Mouse (Mus musculus) hindbrain, postnatal 0 days (tissue): ENCODE measurements around the gene Hras. TPM values are rescaled to one million over a fixed set of nuclear protein-coding genes. Genes with fewer than 3 reads are reported as not detected.

Source experiments
- ATAC-seq: fragments of 200-750 bp; cut with Nextera tagmentation; 2 replicates; pipeline ENCODE4 v1.8.0; 2017; ENCODE audit warnings: mild to moderate bottlenecking, moderate TSS enrichment, moderate library complexity
- DNase-seq: peaks from one replicate; pipeline ENCODE4 v3.0.0-alpha.2; 2015; ENCODE audit warnings: low spot score
- H3K27ac ChIP-seq: fragments of 300-500 bp; sonication (generic); 2 replicates; pipeline ENCODE4 v1.5.1; 2014; ENCODE audit warnings: mild to moderate bottlenecking
- H3K27me3 ChIP-seq: fragments of 300-500 bp; sonication (generic); 2 replicates; pipeline ENCODE4 v1.6.1; 2014; ENCODE audit warnings: low read length, mixed read lengths; ENCODE audit not compliant: insufficient read depth
- H3K36me3 ChIP-seq: fragments of 300-500 bp; sonication (generic); 2 replicates; pipeline ENCODE4 v1.6.1; 2014; ENCODE audit warnings: low read length, mixed read lengths; ENCODE audit not compliant: insufficient read depth
- H3K4me1 ChIP-seq: fragments of 300-500 bp; sonication (generic); 2 replicates; pipeline ENCODE4 v1.6.1; 2014; ENCODE audit warnings: antibody characterized with exemption, low read length, mixed read lengths; ENCODE audit not compliant: insufficient read depth
- H3K4me2 ChIP-seq: fragments of 300-500 bp; sonication (generic); 2 replicates; pipeline ENCODE4 v1.6.1; 2014; ENCODE audit warnings: low read depth, mild to moderate bottlenecking, low read length, moderate library complexity, mixed read lengths
- H3K4me3 ChIP-seq: fragments of 300-500 bp; sonication (generic); 2 replicates; pipeline ENCODE4 v1.5.1; 2014; ENCODE audit warnings: low read length
- H3K9ac ChIP-seq: fragments of 300-500 bp; sonication (generic); replicated peaks from 2 replicates; pipeline ENCODE4 v1.6.1; 2014; ENCODE audit warnings: mild to moderate bottlenecking, low read length, moderate library complexity, mixed read lengths
- H3K9me3 ChIP-seq: fragments of 300-500 bp; sonication (generic); 2 replicates; pipeline ENCODE4 v1.6.1; 2016; ENCODE audit warnings: low read length, mixed read lengths
- CTCF ChIP-seq: IDR thresholded peaks from 2 replicates; pipeline ENCODE4 v1.5.1; 2016; ENCODE audit warnings: antibody characterized with exemption, control low read depth, low read depth
- WGBS: fragments of 180-500 bp; shearing (Covaris S2); extraction: QIAGEN DNeasy Blood & Tissue Kit; methylation state at CpG from one replicate; pipeline ENCODE4 v1.1.7; 2014; 5-methylcytosine and 5-hydroxymethylcytosine counted together
- polyA plus RNA-seq: library from polyadenylated mRNA; unstranded; fragments of >200 nt; fragmentation: Nextera tagmentation; extraction: Ambion mirVana; gene quantifications from 2 replicates; pipeline ENCODE4 v1.2.1, GENCODE M21; 2015
- total RNA-seq: library from RNA; depleted of rRNA; stranded (reverse); fragments of >200 nt; gene quantifications from 2 replicates; pipeline ENCODE4 v1.2.3, GENCODE M21; 2014

The Hras gene
- total and polyA plus RNA-seq, 2 experiments from 2014 or later, result 120 to 204 TPM

DNA sequence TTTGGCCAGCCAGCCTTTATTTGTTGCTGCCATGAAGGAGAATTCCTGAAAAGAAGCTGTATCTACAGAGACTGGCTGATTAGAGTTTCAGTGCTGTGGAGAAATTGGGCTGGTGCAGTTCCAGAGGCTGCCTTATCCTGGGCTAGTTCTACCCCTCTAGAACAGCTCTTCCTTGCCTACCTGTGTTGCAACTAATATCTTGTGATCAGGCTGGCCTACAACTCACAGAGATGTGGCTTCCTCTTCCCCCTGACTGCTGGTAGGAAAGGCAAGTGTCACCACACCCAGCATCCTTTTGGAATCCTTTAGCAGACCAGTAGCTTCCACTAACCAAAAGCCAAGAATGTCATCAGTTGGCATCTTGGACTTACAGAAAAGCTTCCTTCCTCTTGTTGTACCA lies 23.9 kb downstream of the Hras start:
- no peaks in the 10 kb centered on the region; the same call in 1 of the 2 replicates for H3K36me3 ChIP-seq
- TF ChIP-seq CTCF, result no peak
- H3K4me1 ChIP-seq, result peaks cover 13% of the 10 kb centered on the region
- H3K27ac ChIP-seq, result no peak overlapping the region
- ATAC-seq, result no peak
- H3K4me2 ChIP-seq, result no peak overlapping the region
- no peak for DNase-seq
- H3K9me3 ChIP-seq, result no peaks in the 10 kb centered on the region
- no peak overlapping the region for H3K4me3 ChIP-seq
- H3K27me3 ChIP-seq, result no peaks in the 10 kb centered on the region
- no peak overlapping the region for H3K9ac ChIP-seq

GRCm38 (mm10) chr7:141169300-141169699 lies 24.5 kb downstream of the Hras start:
- WGBS, result 40% methylated on average over 1 of the region's 1 CpGs

GRCm38 (mm10) chr7:141168518-141168953 lies 25.3 kb downstream of the Hras start:
- peaks cover 13% of the 10 kb centered on the region for H3K4me1 ChIP-seq
- peaks cover 4% of the 10 kb centered on the region; the same call in 1 of the 2 replicates for H3K36me3 ChIP-seq
- H3K9me3 ChIP-seq, result no peaks in the 10 kb centered on the region
- peak overlapping the region; percentile 55 for H3K4me2 ChIP-seq
- H3K27ac ChIP-seq, result peak overlapping the region; percentile 7; the same call in 1 of the 2 replicates
- DNase-seq (peak; percentile 21), ATAC-seq (no peak)
- 8% methylated on average over 22 of the region's 22 CpGs for WGBS
- H3K9ac ChIP-seq, result peak overlapping the region; percentile 52
- no peak for TF ChIP-seq CTCF
- no peaks in the 10 kb centered on the region for H3K27me3 ChIP-seq
- H3K4me3 ChIP-seq, result peak overlapping the region; percentile 35

More at GRCm38 (mm10) chr7:141169300-141169699, 24.5 kb downstream of the Hras start:
- Histone ChIP-seq H3K36me3 (no peaks in the 10 kb centered on the region; the same call in 1 of the 2 replicates), H3K4me3 (no peak overlapping the region), H3K9ac (no peak overlapping the region), H3K4me1 (peaks cover 13% of the 10 kb centered on the region), H3K27ac (no peak overlapping the region), H3K9me3 (no peaks in the 10 kb centered on the region), H3K4me2 (no peak overlapping the region), H3K27me3 (no peaks in the 10 kb centered on the region)
- TF ChIP-seq CTCF, result no peak
- DNase-seq, result peak; percentile 37
- no peak for ATAC-seq

DNA sequence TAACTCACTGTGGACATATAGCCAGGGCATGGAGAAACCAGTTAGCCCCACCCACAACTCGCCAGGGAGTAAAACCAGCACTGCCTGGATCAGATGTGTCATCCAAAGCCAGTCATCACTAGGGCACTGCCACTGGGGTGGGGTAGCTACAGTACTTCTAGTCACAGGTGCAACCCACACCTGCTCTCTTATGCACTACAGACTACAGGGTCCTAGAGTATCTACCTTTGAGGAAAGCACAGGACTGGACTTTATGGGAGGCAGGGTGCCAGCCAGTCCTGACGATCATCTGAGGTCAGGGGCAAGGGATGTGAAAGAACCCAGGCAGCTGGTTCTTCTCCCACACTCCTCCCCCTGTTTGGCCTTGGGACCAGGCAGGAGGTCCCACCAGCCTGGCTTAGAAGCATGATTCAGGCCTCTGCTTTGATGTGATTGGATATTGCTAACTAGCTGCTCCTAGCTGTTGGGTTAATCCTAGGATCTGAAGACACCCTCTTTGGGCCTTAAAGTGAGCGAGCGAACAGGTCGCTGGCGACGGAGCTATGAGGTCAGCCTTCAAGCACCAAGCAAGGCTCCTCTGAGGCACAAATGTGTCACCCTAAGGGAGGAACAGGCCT lies 25.8 kb downstream of the Hras start:
- H3K27me3 ChIP-seq, result no peaks in the 10 kb centered on the region
- ATAC-seq, result no peak
- no peaks in the 10 kb centered on the region for H3K9me3 ChIP-seq
- H3K36me3 ChIP-seq, result peaks cover 4% of the 10 kb centered on the region; the same call in 1 of the 2 replicates
- H3K4me2 ChIP-seq, result peak overlapping the region; percentile 55
- DNase-seq, result peak; percentile 34
- H3K4me1 ChIP-seq, result peaks cover 13% of the 10 kb centered on the region
- TF ChIP-seq CTCF, result no peak
- H3K27ac ChIP-seq, result peak overlapping the region; percentile 7; the same call in 1 of the 2 replicates
- WGBS, result 24% methylated on average over 7 of the region's 7 CpGs
- H3K9ac ChIP-seq, result peak overlapping the region; percentile 52
- H3K4me3 ChIP-seq, result peak overlapping the region; percentile 35

- no peak overlapping the region for H3K4me2 ChIP-seq
- H3K9me3 ChIP-seq, result no peaks in the 10 kb centered on the region
- H3K4me1 ChIP-seq, result peaks cover 13% of the 10 kb centered on the region
- no peak overlapping the region for H3K9ac ChIP-seq
- DNase-seq, result no peak
- no peak overlapping the region for H3K27ac ChIP-seq
- no peaks in the 10 kb centered on the region for H3K27me3 ChIP-seq
- H3K4me3 ChIP-seq, result no peak overlapping the region
- TF ChIP-seq CTCF, result no peak
- H3K36me3 ChIP-seq, result peaks cover 25% of the 10 kb centered on the region
- ATAC-seq, result no peak
- WGBS, result 88% methylated on average over 6 of the region's 6 CpGs
Observed at GRCm38 (mm10) chr7:141164850-141165249, 29.0 kb downstream of the Hras start.

GRCm38 (mm10) chr7:141164397-141164796 lies 29.4 kb downstream of the Hras start:
- peaks cover 27% of the 10 kb centered on the region for H3K36me3 ChIP-seq
- no peak overlapping the region for H3K4me3 ChIP-seq
- no peak for TF ChIP-seq CTCF
- no peak overlapping the region for H3K4me2 ChIP-seq
- WGBS, result 90% methylated on average over 7 of the region's 7 CpGs
- H3K27ac ChIP-seq, result no peak overlapping the region
- ATAC-seq (no peak), DNase-seq (no peak)
- peaks cover 13% of the 10 kb centered on the region for H3K4me1 ChIP-seq
- no peak overlapping the region for H3K9ac ChIP-seq
- no peaks in the 10 kb centered on the region for H3K27me3 ChIP-seq
- no peaks in the 10 kb centered on the region for H3K9me3 ChIP-seq

DNA sequence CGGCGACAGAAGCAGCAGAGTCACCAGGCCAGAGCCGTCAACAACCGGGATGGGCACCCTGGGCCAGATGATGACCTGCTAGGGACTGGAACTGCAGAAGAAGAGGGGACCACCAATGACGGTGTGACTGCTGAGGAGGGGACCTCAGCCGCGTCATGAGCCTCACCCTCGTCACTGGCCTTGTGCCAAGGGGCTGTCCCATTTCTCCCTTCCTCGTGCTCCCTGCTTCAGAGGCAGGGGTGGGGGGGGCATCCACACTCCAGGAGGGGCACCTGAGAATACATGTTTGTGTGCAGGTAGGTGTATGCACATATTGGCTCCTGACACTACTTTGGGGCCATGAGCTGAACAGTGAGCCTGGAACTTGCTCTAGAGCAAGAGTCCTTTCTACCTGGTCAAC lies 38.4 kb downstream of the Hras start:
- Histone ChIP-seq H3K4me2 (no peak overlapping the region), H3K9ac (no peak overlapping the region), H3K36me3 (peaks cover 34% of the 10 kb centered on the region; the same call in 1 of the 2 replicates), H3K27ac (no peak overlapping the region), H3K27me3 (no peaks in the 10 kb centered on the region), H3K9me3 (no peaks in the 10 kb centered on the region), H3K4me3 (no peak overlapping the region), H3K4me1 (no peaks in the 10 kb centered on the region)
- no peak for ATAC-seq
- 80% methylated on average over 9 of the region's 9 CpGs for WGBS
- TF ChIP-seq CTCF, result no peak
- DNase-seq, result no peak
